Mouse (Mus musculus): ENCODE data around the gene Wdr25.

The Wdr25 gene

GRCm38 (mm10) chr12:108983496-108983895 lies 90.1 kb downstream of the Wdr25 start:
- DNase-seq (ENCODE audit: low read depth, low spot score): no peak

GRCm38 (mm10) chr12:108984471-108984870 lies 91.0 kb downstream of the Wdr25 start:
- no peak for DNase-seq (ENCODE audit: low read depth, low spot score)

- DNase-seq (ENCODE audit: low read depth, low spot score): no peak
Measured at GRCm38 (mm10) chr12:108985025-108985424, 91.6 kb downstream of the Wdr25 start.

GRCm38 (mm10) chr12:108987448-108987847 lies 94.0 kb downstream of the Wdr25 start:
- no peak for DNase-seq (ENCODE audit: low read depth, low spot score)

GRCm38 (mm10) chr12:108990425-108990824 lies 97.0 kb downstream of the Wdr25 start:
- DNase-seq (ENCODE audit: low read depth, low spot score): peak; percentile 41

GRCm38 (mm10) chr12:108993046-108993445 lies 99.6 kb downstream of the Wdr25 start:
- no peak for DNase-seq (ENCODE audit: low read depth, low spot score)

GRCm38 (mm10) chr12:108994436-108995031 lies 101.1 kb downstream of the Wdr25 start:
- peak; percentile 90 for DNase-seq (ENCODE audit: low read depth, low spot score)

GRCm38 (mm10) chr12:108995976-108996636 lies 102.7 kb downstream of the Wdr25 start:
- DNase-seq (ENCODE audit: low read depth, low spot score): no peak

GRCm38 (mm10) chr12:108997249-108997648 lies 103.8 kb downstream of the Wdr25 start:
- no peak for DNase-seq (ENCODE audit: low read depth, low spot score)

- no peak for DNase-seq (ENCODE audit: low read depth, low spot score)
Measured at GRCm38 (mm10) chr12:109002978-109003377, 109.5 kb downstream of the Wdr25 start.

- no peak for DNase-seq (ENCODE audit: low read depth, low spot score)
Measured at GRCm38 (mm10) chr12:109010070-109010649, 116.7 kb downstream of the Wdr25 start.

- no peak for DNase-seq (ENCODE audit: low read depth, low spot score)
Measured at GRCm38 (mm10) chr12:109022181-109022691, 128.8 kb downstream of the Wdr25 start.

- DNase-seq (ENCODE audit: low read depth, low spot score): no peak
Measured at GRCm38 (mm10) chr12:109022966-109023365, 129.5 kb downstream of the Wdr25 start.

GRCm38 (mm10) chr12:109023780-109024179 lies 130.3 kb downstream of the Wdr25 start:
- no peak for DNase-seq (ENCODE audit: low read depth, low spot score)

GRCm38 (mm10) chr12:109037026-109037425 lies 143.6 kb downstream of the Wdr25 start:
- no peak for DNase-seq (ENCODE audit: low read depth, low spot score)

- DNase-seq (ENCODE audit: low read depth, low spot score): no peak
Measured at GRCm38 (mm10) chr12:109038179-109038819, 144.9 kb downstream of the Wdr25 start.

GRCm38 (mm10) chr12:109039311-109039710 lies 145.9 kb downstream of the Wdr25 start:
- no peak for DNase-seq (ENCODE audit: low read depth, low spot score)

- DNase-seq (ENCODE audit: low read depth, low spot score): no peak
Measured at GRCm38 (mm10) chr12:109044497-109044896, 151.1 kb downstream of the Wdr25 start.

GRCm38 (mm10) chr12:109045581-109045980 lies 152.2 kb downstream of the Wdr25 start:
- DNase-seq (ENCODE audit: low read depth, low spot score): no peak

GRCm38 (mm10) chr12:109049949-109050348 lies 156.5 kb downstream of the Wdr25 start:
- DNase-seq (ENCODE audit: low read depth, low spot score): no peak

GRCm38 (mm10) chr12:109053020-109053806 lies 159.8 kb downstream of the Wdr25 start:
- DNase-seq (ENCODE audit: low read depth, low spot score): no peak

GRCm38 (mm10) chr12:109057736-109058135 lies 164.3 kb downstream of the Wdr25 start:
- no peak for DNase-seq (ENCODE audit: low read depth, low spot score)

Data from mesoderm, embryonic 11.5 days (tissue).